Mouse (Mus musculus) limb, embryonic 13.5 days (tissue): Measurements from ENCODE around the gene Pmch. TPM values are rescaled to one million over a fixed set of nuclear protein-coding genes. Genes with fewer than 3 reads are reported as not detected.

Experiments
- polyA plus RNA-seq: library from polyadenylated mRNA; unstranded; fragments of >200 nt; fragmentation: Nextera tagmentation; extraction: Ambion mirVana; gene quantifications from 2 replicates; pipeline ENCODE4 v1.2.1, GENCODE M21; 2015

The Pmch gene
- polyA plus RNA-seq, 1 experiment from 2014 or later = 0.47 TPM

Other genes starting within 250 kb of the Pmch start
- gene Igf1, start 232.8 kb upstream of the Pmch start, polyA plus RNA-seq = 54.7 and 58.5 TPM in 2 replicates
- 10.0 and 12.3 TPM in 2 replicates for gene Parpbp, start 55.9 kb downstream of the Pmch start, polyA plus RNA-seq
- gene Nup37, start 55.9 kb downstream of the Pmch start, polyA plus RNA-seq = 75.3 and 77.3 TPM in 2 replicates
- gene Washc3, start 110.0 kb downstream of the Pmch start, polyA plus RNA-seq = 52.2 and 54.0 TPM in 2 replicates